Mouse (Mus musculus): ENCODE results near the gene Slc35a5.

GRCm38 (mm10) chr16:45093137-45093731 lies 65.3 kb downstream of the Slc35a5 start, which contains the start of gene Ccdc80:
- no peak for TF ChIP-seq POLR2A (IDR thresholded peaks at IDR 0.05; ENCODE audit: borderline replicate concordance, extremely low read depth, insufficient read depth, insufficient read length, poor library complexity, severe bottlenecking)
- no peak for TF ChIP-seq CTCF (IDR thresholded peaks at IDR 0.05; ENCODE audit: borderline replicate concordance, extremely low read depth, insufficient read depth, insufficient read length)
